Mouse (Mus musculus) spleen, postnatal 4 days (tissue): Measurements from ENCODE around the gene Epha10.
"Not testable (repeated sequence)": the region's sequence is repeated elsewhere in the genome, so short reads cannot be mapped to it uniquely, and the experiment has no call there.

Experiments
- DNase-seq, 2 experiments: peaks; one replicate each; pipeline ENCODE4 v3.0.0; 2022; ENCODE audit warnings: low spot score in 2 of 2

Epha10 gene

DNA sequence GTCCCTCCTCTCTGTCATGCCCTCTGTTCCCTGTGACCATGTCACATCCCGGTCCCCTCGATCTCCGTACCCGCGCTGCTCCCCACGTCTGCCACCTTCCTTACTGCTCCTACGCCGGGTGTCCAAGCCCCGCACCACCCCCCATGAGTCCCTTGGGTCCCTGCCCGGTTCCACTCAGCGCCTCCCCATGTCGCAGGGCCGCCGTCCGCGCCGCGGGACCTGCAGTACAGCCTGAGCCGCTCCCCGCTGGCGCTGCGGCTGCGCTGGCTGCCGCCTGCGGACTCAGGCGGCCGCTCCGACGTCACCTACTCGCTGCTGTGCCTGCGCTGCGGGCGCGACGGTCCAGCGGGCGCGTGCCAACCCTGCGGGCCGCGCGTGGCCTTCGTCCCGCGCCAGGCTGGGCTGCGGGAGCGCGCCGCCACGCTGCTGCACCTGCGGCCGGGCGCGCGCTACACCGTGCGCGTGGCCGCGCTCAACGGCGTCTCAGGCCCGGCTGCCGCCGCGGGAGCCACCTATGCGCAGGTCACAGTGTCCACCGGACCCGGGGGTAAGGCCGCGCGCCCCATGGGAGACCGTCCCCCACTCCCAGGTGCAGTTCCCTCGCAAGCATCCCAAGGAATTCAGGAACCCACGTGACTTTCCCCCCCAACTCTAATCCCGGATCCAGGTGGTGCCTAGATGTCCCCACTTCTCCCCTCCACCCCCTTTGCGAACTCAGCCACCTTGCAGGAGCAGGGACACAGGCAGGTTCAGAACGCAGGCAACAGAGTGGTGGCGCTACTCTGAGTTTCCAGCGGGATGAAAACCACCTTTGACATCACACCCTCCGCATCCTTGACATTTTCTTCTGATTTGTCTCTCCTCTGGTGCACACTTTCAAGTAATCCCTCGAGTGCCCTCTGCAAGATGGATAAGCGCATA is 14.1 kb downstream of the Epha10 start:
- DNase-seq, result no peak

DNA sequence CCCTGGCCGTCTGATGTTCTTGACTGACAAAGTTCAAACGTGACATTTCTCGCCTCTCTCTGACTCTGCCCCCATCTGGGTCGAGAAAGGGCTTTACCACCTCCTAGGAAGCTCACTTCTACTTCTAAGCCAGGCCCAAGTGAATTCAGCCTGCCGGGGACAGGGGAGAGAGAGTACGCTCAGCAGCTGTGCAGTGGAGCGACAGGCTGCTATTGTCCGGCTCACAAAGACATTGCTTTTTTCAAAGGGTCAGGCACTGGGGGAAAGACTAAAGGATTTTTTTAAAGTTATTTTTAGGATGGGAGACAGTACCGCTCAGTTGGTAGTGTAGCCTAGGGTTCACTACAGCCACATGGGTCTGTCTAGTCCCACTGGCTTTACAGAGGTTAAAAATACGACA is 17.7 kb downstream of the Epha10 start:
- DNase-seq, result no peak

DNA sequence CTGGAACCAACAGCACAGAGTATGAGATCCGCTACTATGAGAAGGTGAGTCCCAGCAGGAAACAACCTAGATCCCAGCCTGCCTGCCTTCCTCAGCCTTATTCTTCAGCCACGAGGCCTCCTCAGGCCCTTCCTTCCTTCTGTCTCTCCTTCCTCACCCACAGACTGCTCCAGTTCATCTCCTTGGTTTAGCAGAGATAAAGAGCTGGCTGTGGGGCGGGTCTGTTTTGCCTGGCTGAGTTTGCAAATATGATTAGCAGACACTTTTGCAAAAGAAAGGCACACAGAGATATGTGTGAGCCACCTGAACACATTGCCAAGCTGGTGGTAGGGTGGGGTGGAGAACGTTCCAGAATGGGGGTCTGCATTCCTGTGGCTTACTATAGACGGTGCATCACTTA is 19.2 kb downstream of the Epha10 start:
- DNase-seq, result no peak

DNA sequence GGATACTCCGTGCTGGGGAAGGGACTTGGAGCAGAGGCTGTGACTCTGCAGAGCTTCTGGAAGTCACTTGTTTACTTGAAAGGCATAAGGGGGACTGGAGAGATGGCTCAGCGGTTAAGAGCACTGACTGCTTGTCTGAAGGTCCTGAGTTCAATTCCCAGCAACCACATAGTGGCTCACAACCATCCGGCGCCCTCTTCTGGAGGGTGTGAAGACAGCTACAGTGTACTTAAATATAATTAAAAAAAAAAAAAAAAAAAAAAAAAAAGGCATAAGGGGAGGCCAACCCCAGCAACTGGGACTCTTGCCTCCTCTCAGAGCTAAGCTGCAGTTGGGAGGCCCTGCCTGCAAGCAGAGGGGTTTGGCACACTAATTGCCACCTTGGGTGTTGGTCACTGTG is 24.7 kb downstream of the Epha10 start:
- no peak for DNase-seq

DNA sequence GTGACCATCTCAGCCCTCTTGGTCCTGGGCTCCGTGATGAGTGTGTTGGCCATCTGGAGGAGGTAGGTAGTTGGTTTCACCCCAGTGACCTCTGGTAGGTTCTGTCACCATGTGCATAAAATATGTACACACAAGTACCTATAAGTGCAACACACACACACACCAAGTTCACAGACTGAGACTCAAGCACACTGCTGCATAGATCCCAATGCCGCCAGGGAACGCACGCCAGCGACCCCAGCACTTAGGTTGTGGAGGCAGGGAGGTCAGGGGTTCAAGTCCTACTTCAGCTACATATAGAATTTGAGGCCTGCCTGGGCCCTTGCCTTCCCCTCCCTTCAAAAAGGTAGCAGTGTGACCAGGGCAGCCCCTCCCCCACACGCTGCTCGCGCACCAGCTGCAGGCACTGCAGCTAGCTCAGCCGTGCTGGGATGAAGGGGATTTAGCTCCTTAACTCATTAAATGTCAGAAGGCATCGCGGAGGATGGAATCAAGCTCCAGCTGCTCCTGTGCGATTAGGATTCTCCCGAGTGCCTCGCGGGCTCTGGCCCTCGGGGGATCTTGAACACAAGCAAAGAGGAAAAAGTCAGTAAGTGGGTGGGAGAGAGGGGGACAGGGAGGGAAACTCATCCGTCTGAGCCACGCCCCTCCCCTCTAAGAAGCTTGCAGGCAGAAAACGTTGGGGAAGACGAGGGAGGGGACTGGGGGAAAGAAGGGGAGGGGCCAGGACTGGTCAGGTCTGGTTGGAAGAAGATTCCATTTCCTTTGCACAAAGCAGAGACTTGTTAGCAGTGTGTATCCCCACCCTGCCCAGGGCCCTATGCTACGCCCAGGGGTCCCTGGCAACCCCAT is 25.5 kb downstream of the Epha10 start:
- no peak for DNase-seq

DNA sequence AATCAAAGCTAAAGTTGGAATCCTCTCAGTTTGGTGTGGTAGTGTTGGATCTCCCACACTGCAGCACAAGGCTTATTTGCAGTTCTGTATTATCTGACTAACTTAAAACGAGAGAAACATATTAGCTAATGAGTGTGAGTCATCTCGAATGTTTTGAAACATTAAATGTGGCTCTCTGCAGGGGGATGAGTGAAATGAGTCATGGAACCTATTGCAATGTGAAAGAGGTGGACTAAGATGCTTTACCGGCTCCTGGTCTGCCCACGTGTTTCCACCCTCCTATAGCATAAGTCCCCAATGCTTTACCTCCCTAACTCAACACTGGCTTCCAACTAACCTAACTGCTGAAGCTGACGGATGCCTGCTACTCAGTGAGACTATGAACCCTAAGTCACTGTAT is 47.4 kb downstream of the Epha10 start:
- no peak for DNase-seq

DNA sequence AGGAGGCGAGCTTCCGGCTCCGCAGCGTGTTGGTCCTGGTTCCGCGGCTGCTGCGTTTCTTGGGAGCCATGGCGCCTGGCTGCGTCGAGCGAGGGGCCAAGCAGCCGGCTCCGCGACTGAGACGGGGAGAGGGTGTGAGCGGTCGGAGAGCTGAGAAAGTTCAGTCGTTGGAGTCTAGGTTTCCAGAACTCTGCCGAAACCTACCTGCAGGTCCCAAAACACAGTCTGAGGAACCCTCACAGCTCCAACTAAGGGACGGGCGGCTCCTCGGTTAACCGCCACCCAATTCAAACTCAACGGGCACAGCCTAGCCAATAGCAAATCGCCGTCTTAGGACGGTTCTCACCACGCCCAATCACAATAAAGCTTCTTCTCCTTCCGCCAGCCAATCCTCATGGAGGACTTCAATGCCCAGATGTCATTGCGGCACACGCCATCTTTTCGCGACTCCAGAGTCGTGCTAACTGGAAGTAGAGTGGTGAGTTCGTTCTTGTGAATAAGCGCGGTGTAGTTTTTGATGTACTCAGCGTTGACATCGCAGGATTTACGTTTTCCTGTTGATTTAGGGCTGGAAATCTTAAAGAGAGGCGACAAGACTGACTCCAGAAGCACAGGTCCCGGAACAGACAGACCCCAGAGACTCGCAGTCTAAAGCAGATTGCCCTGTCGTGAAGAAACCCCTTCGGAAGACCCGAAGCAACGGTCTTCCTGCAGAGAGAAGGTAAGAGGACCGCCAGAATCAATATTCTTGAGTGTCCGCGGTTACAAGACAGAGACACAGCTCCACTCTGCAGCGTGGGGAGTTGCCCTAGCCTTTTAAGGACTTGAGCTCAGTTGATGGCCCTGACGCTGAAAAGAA is 56.1 kb downstream of the Epha10 start, which contains the start of gene 9930104L06Rik:
Gene 9930104L06Rik, plus strand, starts transcription at position 436 of the 859 bp plus-strand sequence.
- peak; percentile 90 to 93 for DNase-seq

DNA sequence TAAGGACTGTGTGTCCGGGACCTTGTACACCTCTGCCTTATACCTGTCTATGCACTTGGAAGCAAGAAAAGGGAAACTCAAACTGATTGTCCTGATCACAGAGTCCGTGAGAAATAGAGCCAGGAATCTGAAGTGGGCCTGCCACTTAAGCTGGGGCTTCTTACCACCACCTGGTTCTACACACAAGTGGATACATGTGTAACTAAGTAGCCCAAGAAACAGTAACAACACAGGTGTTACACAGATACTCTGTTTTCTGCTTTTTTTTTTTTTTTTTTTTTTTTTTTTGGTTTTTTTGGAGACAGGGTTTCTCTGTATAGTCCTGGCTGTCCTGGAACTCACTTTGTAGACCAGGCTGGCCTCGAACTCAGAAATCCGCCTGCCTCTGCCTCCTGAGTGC is 58.5 kb downstream of the Epha10 start, which contains the start of gene Cdca8:
Gene Cdca8, minus strand, starts transcription at position 101 of the 400 bp plus-strand sequence.
- not testable (repeated sequence) for DNase-seq

DNA sequence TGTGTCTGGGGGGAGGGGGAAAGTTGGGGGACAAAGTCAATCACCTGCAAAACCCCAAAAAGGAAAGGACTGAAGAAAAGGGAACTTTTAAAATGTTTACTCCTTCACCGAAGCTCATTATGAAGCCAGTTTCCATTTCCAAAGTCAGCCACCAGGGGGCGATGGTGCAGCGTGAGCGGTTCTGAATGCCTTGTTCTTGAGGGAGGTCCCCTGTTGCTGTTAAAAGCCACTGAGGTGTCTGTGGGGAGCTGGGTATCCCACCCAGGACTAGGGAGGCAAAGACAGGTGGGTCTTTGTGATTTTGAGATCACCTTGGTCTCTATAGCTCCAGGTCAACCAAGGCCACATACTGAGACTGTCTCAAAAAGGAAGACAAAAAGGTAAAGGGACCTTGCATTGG is 62.3 kb downstream of the Epha10 start:
- DNase-seq, result peak; percentile 78 to 94

DNA sequence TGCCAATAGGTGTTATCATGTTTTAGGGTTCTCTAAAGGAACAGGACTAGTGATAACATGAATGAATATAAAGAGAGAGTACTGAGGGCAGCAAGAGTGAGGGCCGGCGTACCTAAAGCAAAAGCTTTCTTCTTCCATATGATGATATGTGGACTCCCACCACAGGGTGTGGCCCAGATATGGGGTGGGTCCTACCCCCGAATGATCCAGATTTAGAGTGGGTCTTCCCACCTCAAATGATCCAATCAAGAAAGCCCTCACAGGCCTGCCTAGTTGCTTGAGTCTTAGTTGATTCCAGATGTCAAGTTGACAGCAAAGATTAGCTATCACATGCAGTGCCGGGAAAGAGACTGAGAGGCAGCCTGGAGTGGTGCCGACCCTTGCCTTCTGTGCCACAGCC is 63.1 kb downstream of the Epha10 start:
- DNase-seq, result no peak

DNA sequence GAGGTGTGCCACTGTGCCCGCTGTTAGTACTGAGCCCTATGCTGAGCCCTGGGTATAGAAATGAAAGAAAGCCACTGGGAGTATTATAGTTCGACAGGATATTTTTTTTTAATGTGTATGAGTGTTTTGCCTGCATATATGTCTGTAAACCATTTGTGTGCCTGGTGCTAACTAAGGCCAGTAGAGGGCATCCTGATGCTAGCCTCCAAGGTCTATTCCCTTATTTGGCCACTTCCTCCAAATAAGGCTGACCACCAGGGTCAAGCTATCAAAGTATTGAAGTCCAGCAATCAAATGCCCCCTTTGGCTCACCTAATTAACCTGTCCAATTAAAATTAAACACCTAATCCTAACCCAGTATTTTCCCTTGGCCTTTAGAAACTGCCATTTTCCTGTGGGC is 64.3 kb downstream of the Epha10 start:
- DNase-seq, result no peak

DNA sequence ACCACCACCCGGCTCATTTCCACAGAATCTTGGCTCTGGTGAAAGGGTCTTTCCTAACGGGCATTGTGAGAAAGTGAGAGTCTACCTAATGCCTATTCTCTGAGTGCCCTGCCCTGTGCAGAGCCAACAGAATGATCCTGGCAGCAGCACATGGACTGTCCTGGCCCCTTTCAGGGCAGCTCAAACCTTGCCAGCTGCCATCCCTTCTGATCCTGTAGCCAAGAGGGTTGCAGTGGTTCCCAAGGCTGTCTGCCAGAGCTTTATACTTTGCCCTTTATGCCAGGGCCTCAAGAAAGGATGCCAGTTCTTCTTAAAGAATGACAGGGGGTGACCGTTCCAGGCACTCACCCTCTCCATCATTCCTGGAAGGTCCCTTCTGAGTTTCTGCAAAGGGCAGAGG is 68.8 kb downstream of the Epha10 start:
- DNase-seq, result no peak

DNA sequence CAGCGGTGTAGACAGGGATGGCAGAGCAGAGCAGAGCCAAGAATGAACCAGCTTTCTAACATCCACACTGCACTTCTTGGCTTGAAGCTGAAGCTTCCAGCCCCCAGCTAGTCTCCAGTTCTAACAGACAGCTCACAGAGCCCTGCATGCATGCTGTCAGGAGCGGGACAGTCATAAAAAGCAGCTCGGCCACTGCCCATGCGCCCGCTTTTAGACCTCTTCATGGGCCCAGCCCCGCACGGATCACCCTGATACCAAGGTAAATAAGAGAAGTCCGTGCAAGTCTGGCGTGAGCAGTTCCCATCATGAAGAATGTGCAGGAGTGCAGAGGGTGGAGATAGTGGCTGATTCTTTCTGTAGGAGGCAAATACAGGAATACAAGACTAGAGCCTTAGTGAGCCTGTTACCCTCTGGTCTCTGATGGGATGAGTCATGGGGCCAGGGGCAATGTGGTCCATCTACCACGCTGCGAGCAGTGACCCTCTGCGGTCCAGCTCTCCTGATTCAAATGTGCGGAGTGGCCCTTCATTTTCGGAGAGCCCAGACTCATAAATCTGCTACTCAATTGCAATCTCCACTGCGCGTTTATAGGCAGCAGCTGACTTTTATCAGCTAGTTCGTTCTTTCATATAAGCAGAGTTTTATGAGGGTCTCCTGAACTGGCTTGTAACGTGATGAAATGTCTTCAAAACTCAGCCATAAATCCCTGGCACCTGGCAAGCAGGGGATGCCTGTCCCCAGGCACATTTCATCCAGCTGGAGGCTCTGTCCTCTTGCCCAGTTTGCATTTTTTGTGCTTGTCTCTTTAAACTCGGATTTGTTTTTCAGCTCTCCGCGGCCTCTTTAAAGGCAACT is 69.7 kb downstream of the Epha10 start:
- no peak for DNase-seq

DNA sequence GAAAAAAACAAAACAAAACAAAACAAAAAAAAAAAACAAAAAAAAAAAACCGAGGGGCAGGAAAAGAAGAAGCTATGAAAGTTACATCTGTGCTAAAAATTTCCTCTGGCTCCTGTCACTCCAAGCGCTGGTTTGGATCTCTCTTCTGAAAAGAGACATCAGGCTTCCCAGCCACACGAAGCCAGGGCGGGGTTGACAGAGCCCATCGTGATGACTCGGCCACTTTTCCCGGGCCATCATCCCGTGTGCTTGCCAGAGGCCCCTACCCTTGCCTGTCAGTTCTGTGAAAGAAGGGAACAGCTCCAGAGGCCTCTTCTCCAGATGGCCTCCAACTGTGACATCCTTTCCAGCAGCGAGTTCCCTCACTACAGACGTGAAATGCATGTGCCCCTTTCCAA is 70.3 kb downstream of the Epha10 start:
- DNase-seq, result no peak

DNA sequence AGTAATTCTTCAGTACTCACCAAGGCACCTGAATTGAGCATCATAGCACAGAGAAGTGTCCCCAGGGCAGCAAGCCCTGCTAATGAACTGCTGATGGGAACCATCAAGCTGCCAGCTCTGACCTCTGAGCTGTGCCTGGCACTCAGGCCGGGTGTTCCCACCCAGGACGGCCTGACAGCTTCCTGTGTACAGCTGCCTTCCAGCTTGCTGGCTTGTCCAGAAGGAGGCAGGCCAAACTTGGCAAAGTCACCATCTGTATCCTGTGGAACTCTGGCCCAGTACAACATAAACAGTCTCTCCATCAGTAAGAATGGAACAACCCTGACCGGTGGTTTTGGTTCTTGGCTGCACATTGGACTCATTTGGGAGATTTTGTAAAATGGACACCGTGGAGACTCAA is 72.8 kb downstream of the Epha10 start:
- DNase-seq, result no peak

DNA sequence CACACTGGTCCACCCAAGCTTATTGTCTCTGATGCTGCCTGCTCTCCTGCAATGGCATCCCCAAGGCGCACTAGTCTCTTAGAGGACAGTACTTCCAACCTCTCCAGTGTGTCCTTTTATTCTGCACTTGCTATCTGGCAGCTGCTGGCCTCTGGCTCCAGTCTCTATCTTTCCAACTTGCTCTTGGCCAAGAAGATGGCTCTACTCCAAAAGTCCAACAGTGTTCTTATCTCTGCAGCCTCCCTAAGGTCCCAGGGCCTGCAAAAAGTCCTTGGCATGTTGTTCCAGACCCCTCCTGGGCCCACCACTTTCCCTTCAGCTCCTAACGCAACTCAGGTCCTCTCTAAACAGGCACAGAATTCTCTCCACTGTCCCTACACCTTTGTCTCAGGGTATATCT is 76.6 kb downstream of the Epha10 start:
- no peak for DNase-seq

DNA sequence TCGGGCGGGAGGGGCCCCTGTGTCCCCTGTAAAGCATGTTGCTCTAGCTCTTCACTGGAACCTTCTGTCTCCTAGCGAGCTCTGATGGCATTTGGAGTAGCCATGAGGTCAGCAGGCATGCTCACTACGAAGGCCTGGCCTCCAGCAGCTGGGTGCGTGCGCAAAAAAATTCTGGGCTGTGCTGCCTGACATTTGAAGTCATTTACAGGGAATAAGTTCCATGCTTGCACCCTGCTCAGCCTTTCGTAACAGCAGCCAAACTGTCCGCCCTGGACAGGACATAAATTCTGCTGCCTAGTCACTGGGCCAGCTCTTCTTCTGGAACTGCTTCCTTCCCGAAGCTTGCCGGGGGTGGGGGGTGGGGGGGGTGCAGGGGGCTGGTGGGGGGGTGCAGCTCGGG is 78.4 kb downstream of the Epha10 start:
- DNase-seq, result no peak

DNA sequence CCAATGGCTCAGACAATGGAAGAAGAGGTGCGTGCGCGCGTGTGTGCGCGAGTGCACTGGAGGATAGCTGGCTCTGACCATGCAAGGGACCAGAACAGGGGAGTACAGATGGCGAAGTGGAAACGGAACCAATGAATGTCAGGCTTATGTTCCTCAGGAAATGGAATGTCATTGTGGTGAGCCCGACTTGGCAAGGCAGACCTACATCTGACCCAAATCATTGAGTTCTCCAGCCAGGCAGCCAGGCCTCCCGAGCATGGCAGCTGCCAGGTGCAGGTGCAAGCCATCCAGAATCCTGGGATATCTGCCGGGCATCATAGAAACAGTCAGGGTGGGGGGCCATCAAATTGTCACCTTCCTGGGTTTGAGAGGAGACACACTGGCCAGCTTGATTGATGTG is 80.2 kb downstream of the Epha10 start:
- DNase-seq, result no peak

DNA sequence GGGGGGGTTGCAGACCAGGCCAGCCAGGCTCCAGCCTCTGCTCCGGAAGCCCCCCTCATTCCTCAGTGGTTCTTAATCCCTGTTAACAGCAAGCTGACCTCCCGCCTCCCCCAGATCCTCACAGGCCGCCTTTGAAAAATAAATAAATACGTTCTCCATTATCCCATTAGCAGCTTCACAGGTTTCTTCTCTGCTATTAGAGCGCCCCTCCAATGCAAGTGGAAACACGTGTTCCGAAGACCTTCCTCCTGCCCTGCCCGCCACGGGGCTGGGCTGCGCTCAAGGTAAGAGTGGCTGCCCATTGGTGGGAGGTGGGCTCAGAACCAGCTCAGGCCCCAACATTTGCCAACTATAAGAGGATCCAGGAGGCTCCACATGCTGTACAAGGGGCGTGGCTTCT is 81.9 kb downstream of the Epha10 start:
- no peak for DNase-seq

DNA sequence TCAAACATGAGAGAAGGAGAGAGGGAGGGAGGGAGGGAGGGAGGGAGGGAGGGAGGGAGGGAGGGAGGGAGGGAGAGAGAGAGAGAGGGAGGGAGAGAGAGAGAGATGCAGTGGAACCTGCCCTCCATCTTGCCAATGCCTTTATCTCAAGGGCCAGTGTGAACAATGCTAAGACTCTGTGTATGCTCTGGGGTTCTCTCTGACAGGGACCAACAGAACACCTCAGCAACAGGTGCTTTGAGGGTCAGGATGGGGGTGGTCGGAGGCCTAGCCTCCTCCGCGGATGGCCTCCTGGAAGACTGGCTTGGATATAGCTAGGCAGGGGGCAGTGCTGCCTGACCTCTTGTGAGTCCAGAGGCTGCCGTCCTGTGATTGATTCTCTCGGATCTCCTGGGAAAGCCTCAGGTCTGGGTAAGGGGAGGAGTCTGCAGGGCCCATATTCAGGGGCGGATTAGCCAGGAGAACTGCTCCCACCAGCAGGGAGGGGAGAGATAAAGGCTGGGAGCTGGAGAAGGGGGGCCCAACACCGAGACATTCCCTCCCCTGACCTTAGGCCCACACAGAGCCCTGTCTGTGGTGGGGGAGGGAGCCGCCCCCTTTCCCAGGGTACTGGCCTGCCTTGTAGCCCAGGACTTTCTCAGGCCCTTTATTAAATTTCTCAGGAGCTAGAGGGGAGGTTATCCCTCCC is 84.4 kb downstream of the Epha10 start:
- no peak for DNase-seq
